Mouse (Mus musculus) neural tube, embryonic 11.5 days (tissue): ENCODE measurements around the gene Ece2. TPM values are rescaled to one million over a fixed set of nuclear protein-coding genes. Genes with fewer than 3 reads are reported as not detected.

Experiments used
- ATAC-seq: fragments of 200-750 bp; cut with Nextera tagmentation; 2 replicates; pipeline ENCODE4 v1.8.0; 2017; ENCODE audit warnings: moderate number of reproducible peaks, mild to moderate bottlenecking, moderate TSS enrichment, moderate library complexity; ENCODE audit not compliant: insufficient read depth, low FRiP score, low TSS enrichment
- DNase-seq: peaks from one replicate; pipeline ENCODE4 v3.0.0-alpha.2; 2015; ENCODE audit warnings: low spot score
- H3K27ac ChIP-seq: fragments of 300-500 bp; sonication (generic); 2 replicates; pipeline ENCODE4 v1.5.1; 2014; ENCODE audit warnings: low read depth, mild to moderate bottlenecking, low read length
- H3K27me3 ChIP-seq: fragments of 300-500 bp; sonication (generic); 2 replicates; pipeline ENCODE4 v1.6.1; 2014; ENCODE audit warnings: mild to moderate bottlenecking, low read length, mixed read lengths; ENCODE audit not compliant: control insufficient read depth, insufficient read depth
- H3K36me3 ChIP-seq: fragments of 300-500 bp; sonication (generic); 2 replicates; pipeline ENCODE4 v1.6.1; 2014; ENCODE audit warnings: mild to moderate bottlenecking, low read length, moderate library complexity, mixed read lengths; ENCODE audit not compliant: control insufficient read depth, insufficient read depth
- H3K4me1 ChIP-seq: fragments of 300-500 bp; sonication (generic); 2 replicates; pipeline ENCODE4 v1.6.1; 2014; ENCODE audit warnings: low read length, mixed read lengths; ENCODE audit not compliant: control insufficient read depth, insufficient read depth
- H3K4me2 ChIP-seq: fragments of 300-500 bp; sonication (generic); 2 replicates; pipeline ENCODE4 v1.6.1; 2014; ENCODE audit warnings: low read depth, mild to moderate bottlenecking, moderate library complexity
- H3K4me3 ChIP-seq: fragments of 300-500 bp; sonication (generic); 2 replicates; pipeline ENCODE4 v1.5.1; 2014; ENCODE audit warnings: low read depth, low read length
- H3K9ac ChIP-seq: fragments of 300-500 bp; sonication (generic); 2 replicates; pipeline ENCODE4 v1.6.1; 2014; ENCODE audit warnings: mild to moderate bottlenecking, low read length
- H3K9me3 ChIP-seq: fragments of 300-500 bp; sonication (generic); 2 replicates; pipeline ENCODE4 v1.6.1; 2016; ENCODE audit warnings: low read length; ENCODE audit not compliant: control insufficient read depth
- WGBS: fragments of 180-500 bp; shearing (Covaris S2); extraction: QIAGEN DNeasy Blood & Tissue Kit; methylation state at CpG from one replicate; pipeline ENCODE4 v1.1.7; 2014; 5-methylcytosine and 5-hydroxymethylcytosine counted together
- polyA plus RNA-seq: library from polyadenylated mRNA; unstranded; fragments of >200 nt; fragmentation: Nextera tagmentation; extraction: Ambion mirVana; gene quantifications from 2 replicates; pipeline ENCODE4 v1.2.1, GENCODE M21; 2014

Gene Ece2
- polyA plus RNA-seq, 1 experiment from 2014 or later: 4.6 TPM

GRCm38 (mm10) chr16:20596687-20597441 lies 32.8 kb upstream of the Ece2 start:
- H3K27ac ChIP-seq: no peak overlapping the region
- H3K27me3 ChIP-seq: peaks cover 15% of the 10 kb centered on the region
- H3K36me3 ChIP-seq: no peaks in the 10 kb centered on the region
- H3K9me3 ChIP-seq: no peaks in the 10 kb centered on the region
- H3K4me3 ChIP-seq: no peak overlapping the region
- no peak for ATAC-seq
- no peak overlapping the region for H3K9ac ChIP-seq
- no peaks in the 10 kb centered on the region for H3K4me1 ChIP-seq
- H3K4me2 ChIP-seq: no peak overlapping the region
- WGBS: 63% methylated on average over 7 of the region's 7 CpGs
- DNase-seq: no peak

GRCm38 (mm10) chr16:20600511-20600910 lies 29.1 kb upstream of the Ece2 start:
- H3K4me3 ChIP-seq: no peak overlapping the region
- no peak overlapping the region; the same call in 1 of the 2 replicates for H3K9ac ChIP-seq
- 83% methylated on average over 5 of the region's 5 CpGs for WGBS
- no peak overlapping the region for H3K4me2 ChIP-seq
- H3K4me1 ChIP-seq: no peaks in the 10 kb centered on the region
- no peaks in the 10 kb centered on the region for H3K27me3 ChIP-seq
- H3K9me3 ChIP-seq: no peaks in the 10 kb centered on the region
- H3K36me3 ChIP-seq: peaks cover 6% of the 10 kb centered on the region; the same call in 1 of the 2 replicates
- H3K27ac ChIP-seq: no peak overlapping the region
- ATAC-seq: no peak
- DNase-seq: no peak

- Histone ChIP-seq H3K9me3 (no peaks in the 10 kb centered on the region), H3K27ac (no peak overlapping the region), H3K27me3 (no peaks in the 10 kb centered on the region), H3K4me1 (no peaks in the 10 kb centered on the region; the same call in 1 of the 2 replicates), H3K36me3 (peaks cover 18% of the 10 kb centered on the region), H3K9ac (no peak overlapping the region), H3K4me2 (no peak overlapping the region), H3K4me3 (no peak overlapping the region)
- ATAC-seq (no peak), DNase-seq (no peak)
- 89% methylated on average over 9 of the region's 9 CpGs for WGBS
Observed at GRCm38 (mm10) chr16:20604705-20605104, 24.9 kb upstream of the Ece2 start.

GRCm38 (mm10) chr16:20610501-20611356 lies 18.9 kb upstream of the Ece2 start:
- DNase-seq: peak; percentile 86
- peak overlapping the region; percentile 88 for H3K4me3 ChIP-seq
- H3K9me3 ChIP-seq: no peaks in the 10 kb centered on the region
- no peaks in the 10 kb centered on the region for H3K27me3 ChIP-seq
- ATAC-seq: peak; percentile 62
- under 1% methylated on average over 28 of the region's 28 CpGs for WGBS
- peak overlapping the region; percentile 78 for H3K27ac ChIP-seq
- peak overlapping the region; percentile 74 for H3K4me2 ChIP-seq
- H3K36me3 ChIP-seq: peaks cover 11% of the 10 kb centered on the region
- H3K9ac ChIP-seq: peak overlapping the region; percentile 96
- no peaks in the 10 kb centered on the region; the same call in 1 of the 2 replicates for H3K4me1 ChIP-seq

- 2% methylated on average over 41 of the region's 41 CpGs for WGBS
- Histone ChIP-seq H3K9ac (peak within 1 kb of the TSS; percentile 96), H3K9me3 (no peaks in the 10 kb centered on the region), H3K36me3 (peaks cover 5% of the 10 kb centered on the region), H3K27ac (peak within 1 kb of the TSS; percentile 78), H3K4me2 (peak within 1 kb of the TSS; percentile 74), H3K4me3 (peak within 1 kb of the TSS; percentile 88), H3K27me3 (no peaks in the 10 kb centered on the region), H3K4me1 (no peaks in the 10 kb centered on the region; the same call in 1 of the 2 replicates)
- peak; percentile 95 for ATAC-seq
- DNase-seq: peak; percentile 91
Observed at GRCm38 (mm10) chr16:20611357-20612227, 18.0 kb upstream of the Ece2 start, which contains the start of the genes Eef1akmt4, Gm49333 and Alg3. Gene Eef1akmt4 (plus strand): TSS chr16:20611593. Gene Gm49333 (plus strand): TSS chr16:20611610. Gene Alg3 (minus strand): TSS chr16:20611735.

- H3K36me3 ChIP-seq: no peaks in the 10 kb centered on the region
- H3K4me1 ChIP-seq: peaks cover 11% of the 10 kb centered on the region
- H3K27ac ChIP-seq: 0 out of 2 replicates have a peak overlapping the region, but pooled peaks have one; percentile 49
- WGBS: 2% methylated on average over 62 of the region's 83 CpGs
- H3K4me3 ChIP-seq: peak overlapping the region; percentile 77
- no peaks in the 10 kb centered on the region for H3K9me3 ChIP-seq
- DNase-seq: peak; percentile 61
- H3K4me2 ChIP-seq: peak overlapping the region; percentile 99
- no peaks in the 10 kb centered on the region for H3K27me3 ChIP-seq
- H3K9ac ChIP-seq: peak overlapping the region; percentile 70
- ATAC-seq: peak; percentile 24
Observed at GRCm38 (mm10) chr16:20619541-20620398, 9.9 kb upstream of the Ece2 start.

- no peaks in the 10 kb centered on the region for H3K36me3 ChIP-seq
- WGBS: under 1% methylated on average over 9 of the region's 9 CpGs
- H3K9ac ChIP-seq: peak overlapping the region; percentile 70
- peak overlapping the region; percentile 87 for H3K27ac ChIP-seq
- peak overlapping the region; percentile 77 for H3K4me3 ChIP-seq
- peak; percentile 47 for DNase-seq
- H3K4me2 ChIP-seq: peak overlapping the region; percentile 99
- H3K27me3 ChIP-seq: no peaks in the 10 kb centered on the region
- H3K4me1 ChIP-seq: peaks cover 11% of the 10 kb centered on the region
- no peaks in the 10 kb centered on the region for H3K9me3 ChIP-seq
- peak; percentile 4; the same call in 1 of the 2 replicates for ATAC-seq
Observed at GRCm38 (mm10) chr16:20620399-20620735, 9.3 kb upstream of the Ece2 start.
